Mouse (Mus musculus) embryonic fibroblast, embryonic 13.5 days (primary cell): ENCODE measurements around the gene Cd99l2.

Experiments used
- CTCF ChIP-seq: IDR thresholded peaks from 2 replicates; pipeline ENCODE4 v1.5.1; 2011; ENCODE audit warnings: mild to moderate bottlenecking, control low read depth, low read length, moderate library complexity, borderline replicate concordance; ENCODE audit not compliant: insufficient read depth
- POLR2A ChIP-seq: IDR thresholded peaks from 2 replicates; pipeline ENCODE4 v1.6.1; 2011; ENCODE audit warnings: low read depth, mild to moderate bottlenecking, control low read depth, low read length, moderate library complexity

DNA sequence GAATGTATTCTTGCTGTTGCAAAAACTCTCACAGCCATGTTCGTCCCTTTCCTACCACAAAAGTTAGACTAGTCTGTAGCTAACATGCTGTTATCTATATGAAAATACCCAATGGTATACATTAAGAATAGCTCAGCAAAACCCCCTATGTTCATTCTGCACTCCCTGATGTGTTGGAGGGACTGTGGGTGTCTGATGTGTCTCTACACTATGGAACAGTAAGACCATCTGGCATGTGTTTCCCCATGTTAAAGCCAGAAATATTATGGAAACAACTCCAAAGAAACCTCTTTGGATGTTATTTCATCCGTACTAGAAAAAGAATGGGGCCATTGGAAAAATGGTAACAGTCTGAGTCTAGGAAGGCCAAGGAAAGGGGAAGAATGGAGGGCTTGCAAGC lies 57.1 kb downstream of the Cd99l2 start:
- TF ChIP-seq CTCF (no peak), POLR2A (no peak)
